Mouse (Mus musculus) kidney, embryonic 16.5 days (tissue): Measurements from ENCODE around the gene Hoxa7. TPM values are rescaled to one million over a fixed set of nuclear protein-coding genes. Genes with fewer than 3 reads are reported as not detected.

Experiments
- ATAC-seq: fragments of 200-750 bp; cut with Nextera tagmentation; 2 replicates; pipeline ENCODE4 v1.8.0; 2017; ENCODE audit warnings: moderate TSS enrichment; ENCODE audit not compliant: low FRiP score, low TSS enrichment
- H3K27ac ChIP-seq: fragments of 300-500 bp; sonication (generic); 2 replicates; pipeline ENCODE4 v1.5.1; 2014; ENCODE audit warnings: low read length
- H3K27me3 ChIP-seq: fragments of 300-500 bp; sonication (generic); 2 replicates; pipeline ENCODE4 v1.6.1; 2014; ENCODE audit warnings: low read length, control low read depth, mixed read lengths; ENCODE audit not compliant: insufficient read depth
- H3K36me3 ChIP-seq: fragments of 300-500 bp; sonication (generic); 2 replicates; pipeline ENCODE4 v1.6.1; 2014; ENCODE audit warnings: low read length, control low read depth, mixed read lengths; ENCODE audit not compliant: insufficient read depth
- H3K4me1 ChIP-seq: fragments of 300-500 bp; sonication (generic); 2 replicates; pipeline ENCODE4 v1.6.1; 2014; ENCODE audit warnings: low read length, control low read depth, mixed read lengths; ENCODE audit not compliant: insufficient read depth
- H3K4me2 ChIP-seq: fragments of 300-500 bp; sonication (generic); replicated peaks from 2 replicates; pipeline ENCODE4 v1.6.1; 2014; ENCODE audit warnings: low read depth, low read length
- H3K4me3 ChIP-seq: fragments of 300-500 bp; sonication (generic); 2 replicates; pipeline ENCODE4 v1.5.1; 2014; ENCODE audit warnings: mild to moderate bottlenecking, low read length
- H3K9ac ChIP-seq: fragments of 300-500 bp; sonication (generic); replicated peaks from 2 replicates; pipeline ENCODE4 v1.6.1; 2014; ENCODE audit warnings: low read length
- H3K9me3 ChIP-seq: fragments of 300-500 bp; sonication (generic); 2 replicates; pipeline ENCODE4 v1.6.1; 2016; ENCODE audit warnings: low read length, control low read depth
- WGBS: fragments of 180-500 bp; shearing (Covaris S2); extraction: QIAGEN DNeasy Blood & Tissue Kit; methylation state at CpG from one replicate; pipeline ENCODE4 v1.1.7; 2014; 5-methylcytosine and 5-hydroxymethylcytosine counted together
- polyA plus RNA-seq: library from polyadenylated mRNA; unstranded; fragments of >200 nt; fragmentation: Nextera tagmentation; extraction: Ambion mirVana; gene quantifications from 2 replicates; pipeline ENCODE4 v1.2.1, GENCODE M21; 2015

Hoxa7 gene
- polyA plus RNA-seq, 1 experiment from 2014 or later: 25.7 TPM

DNA sequence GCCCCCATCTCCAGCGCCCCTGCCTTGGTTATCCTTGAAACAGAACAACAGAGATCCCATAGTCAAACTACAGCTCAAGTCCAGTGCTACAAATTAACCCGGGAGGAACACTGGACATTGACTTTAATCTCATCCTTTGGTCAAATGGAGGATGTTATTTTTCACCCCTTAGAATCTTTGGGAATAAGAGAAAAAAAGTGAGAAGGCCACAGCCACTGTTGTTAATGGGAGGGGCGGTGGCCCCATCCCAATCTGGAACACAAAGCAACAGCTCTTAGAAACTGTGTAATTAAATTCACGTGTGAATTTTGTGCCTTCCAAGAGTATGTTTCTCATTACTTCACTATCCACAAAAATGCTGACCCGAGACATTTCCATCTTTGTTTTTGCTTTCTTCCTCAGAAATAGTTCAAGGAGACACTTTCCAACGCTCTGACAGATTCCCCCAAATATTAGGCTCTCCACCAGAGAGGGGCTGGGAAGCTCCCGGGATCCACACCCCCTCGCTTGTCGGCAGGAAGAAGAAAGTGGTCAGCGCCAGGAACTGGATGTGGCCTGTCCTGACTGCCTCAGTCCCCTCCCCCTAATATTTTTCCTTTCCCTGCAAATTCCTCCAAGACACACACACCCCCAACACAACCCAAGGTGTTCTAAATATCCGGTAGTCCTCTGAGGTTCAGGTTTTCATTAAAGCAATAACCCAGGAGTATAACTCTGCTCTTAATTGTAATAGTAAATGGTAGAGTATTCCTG is 6.0 kb upstream of the Hoxa7 start:
- Histone ChIP-seq H3K4me1 (peaks cover 10% of the 10 kb centered on the region), H3K9ac (peak overlapping the region; percentile 85), H3K36me3 (peaks cover 13% of the 10 kb centered on the region; the same call in 1 of the 2 replicates), H3K4me3 (peak overlapping the region; percentile 63), H3K4me2 (peak overlapping the region; percentile 81), H3K27me3 (no peaks in the 10 kb centered on the region), H3K9me3 (no peaks in the 10 kb centered on the region), H3K27ac (peak overlapping the region; percentile 97)
- no peak for ATAC-seq
- WGBS: 2% methylated on average over 11 of the region's 11 CpGs

GRCm38 (mm10) chr6:52226569-52227257 is 5.1 kb upstream of the Hoxa7 start:
- Histone ChIP-seq H3K9me3 (no peaks in the 10 kb centered on the region), H3K36me3 (0 out of 2 replicates have a peak, but pooled peaks cover 7% of the 10 kb centered on the region), H3K9ac (peak overlapping the region; percentile 85), H3K4me2 (peak overlapping the region; percentile 81), H3K27ac (peak overlapping the region; percentile 97), H3K4me1 (peaks cover 17% of the 10 kb centered on the region), H3K27me3 (no peaks in the 10 kb centered on the region), H3K4me3 (peak overlapping the region; percentile 63)
- peak; percentile 36 for ATAC-seq
- 2% methylated on average over 26 of the region's 26 CpGs for WGBS

- Histone ChIP-seq H3K4me3 (peak overlapping the region; percentile 63), H3K9ac (peak overlapping the region; percentile 85), H3K36me3 (0 out of 2 replicates have a peak, but pooled peaks cover 7% of the 10 kb centered on the region), H3K4me1 (peaks cover 17% of the 10 kb centered on the region), H3K4me2 (peak overlapping the region; percentile 81), H3K9me3 (no peaks in the 10 kb centered on the region), H3K27ac (peak overlapping the region; percentile 97), H3K27me3 (no peaks in the 10 kb centered on the region)
- ATAC-seq: peak; percentile 52
- under 1% methylated on average over 69 of the region's 69 CpGs for WGBS
These were observed 4.2 kb upstream of the Hoxa7 start for GRCm38 (mm10) chr6:52225612-52226568.

DNA sequence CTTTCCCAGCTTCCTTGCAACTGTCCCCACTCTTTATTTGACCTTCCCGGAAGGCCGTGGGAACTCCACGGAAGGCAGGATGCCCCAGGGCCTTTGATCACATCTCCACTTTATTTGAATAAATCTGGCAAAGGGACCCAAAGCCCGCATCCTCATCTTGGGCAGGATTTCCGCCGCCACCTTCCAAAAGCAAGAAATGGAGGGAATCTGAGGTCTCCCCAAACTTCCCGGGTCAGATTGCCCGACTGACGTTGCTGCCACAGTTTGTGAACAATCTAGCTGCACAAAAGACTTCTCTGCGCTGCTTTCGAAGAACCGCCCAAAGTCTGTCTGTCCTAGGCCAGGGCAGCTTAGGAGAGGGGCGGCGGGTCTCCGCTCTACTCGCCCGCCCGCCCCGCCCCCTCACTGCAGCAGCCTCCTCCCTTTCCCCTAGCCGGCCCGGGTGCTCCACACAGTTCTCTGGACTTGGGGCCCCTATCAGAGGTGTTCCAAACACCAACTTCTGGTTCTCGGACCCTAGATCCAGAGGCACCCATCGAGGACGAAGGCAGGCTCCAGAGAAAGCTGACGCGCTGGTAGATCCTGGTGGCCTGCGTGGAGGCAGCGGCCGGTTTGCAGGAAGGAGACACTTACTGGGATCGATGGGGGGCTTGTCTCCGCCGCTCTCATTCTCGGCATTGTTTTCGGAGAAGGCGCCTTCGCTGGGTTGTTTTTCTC is 3.4 kb upstream of the Hoxa7 start:
- no peak; the same call in 1 of the 2 replicates for ATAC-seq
- Histone ChIP-seq H3K4me2 (peak overlapping the region; percentile 81), H3K36me3 (0 out of 2 replicates have a peak, but pooled peaks cover 7% of the 10 kb centered on the region), H3K9ac (peak overlapping the region; percentile 85), H3K27ac (peak overlapping the region; percentile 97), H3K4me1 (peaks cover 19% of the 10 kb centered on the region), H3K9me3 (no peaks in the 10 kb centered on the region), H3K4me3 (peak overlapping the region; percentile 63), H3K27me3 (no peaks in the 10 kb centered on the region)
- WGBS: 1% methylated on average over 36 of the region's 36 CpGs

DNA sequence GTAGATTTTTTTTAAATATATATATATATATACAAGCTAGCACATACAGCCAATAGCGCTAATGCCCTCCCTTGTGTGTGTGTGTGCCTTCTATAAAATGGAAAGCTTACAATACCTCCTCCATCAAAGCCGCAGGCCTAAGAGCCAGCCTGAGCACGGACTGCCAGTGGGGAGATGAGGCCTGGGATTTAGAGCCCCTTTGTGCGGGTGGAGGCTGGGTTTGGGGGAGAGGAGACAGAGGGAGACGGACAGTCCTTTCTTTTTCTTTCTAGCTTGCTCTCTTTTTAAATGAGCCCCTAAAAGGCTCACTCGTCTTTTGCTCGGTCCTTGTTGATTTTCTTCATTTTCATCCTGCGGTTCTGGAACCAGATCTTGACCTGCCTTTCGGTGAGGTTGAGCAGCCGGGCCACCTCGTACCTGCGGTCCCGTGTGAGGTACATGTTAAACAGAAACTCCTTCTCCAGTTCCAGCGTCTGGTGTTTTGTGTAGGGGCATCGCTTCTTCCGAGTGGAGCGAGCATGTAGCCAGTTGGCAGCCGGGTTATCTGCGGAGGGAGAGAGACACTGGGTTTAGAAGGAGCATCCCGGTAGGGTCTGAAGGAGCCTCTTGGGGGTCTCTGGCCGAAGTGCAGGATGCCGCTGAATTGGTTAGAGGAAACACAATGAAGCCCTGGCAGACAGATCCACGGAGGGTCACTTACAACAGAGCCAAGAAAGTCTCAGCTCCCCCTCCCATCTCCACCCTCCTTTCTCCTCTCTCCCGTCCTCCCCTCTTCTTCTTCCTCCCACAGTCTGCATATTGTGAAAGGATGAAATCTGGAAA is 2.5 kb upstream of the Hoxa7 start:
- no peak for ATAC-seq
- no peaks in the 10 kb centered on the region for H3K27me3 ChIP-seq
- H3K4me1 ChIP-seq: peaks cover 28% of the 10 kb centered on the region
- peak overlapping the region; percentile 81 for H3K4me2 ChIP-seq
- no peaks in the 10 kb centered on the region for H3K9me3 ChIP-seq
- H3K9ac ChIP-seq: peak overlapping the region; percentile 85
- H3K27ac ChIP-seq: peak overlapping the region; percentile 97
- 0 out of 2 replicates have a peak, but pooled peaks cover 7% of the 10 kb centered on the region for H3K36me3 ChIP-seq
- WGBS: under 1% methylated on average over 24 of the region's 24 CpGs
- peak overlapping the region; percentile 63 for H3K4me3 ChIP-seq

GRCm38 (mm10) chr6:52222729-52223128 is 1.1 kb upstream of the Hoxa7 start:
- H3K4me1 ChIP-seq: peaks cover 36% of the 10 kb centered on the region
- peak overlapping the region; percentile 81 for H3K4me2 ChIP-seq
- no peak for ATAC-seq
- WGBS: 4% methylated on average over 13 of the region's 13 CpGs
- H3K4me3 ChIP-seq: peak overlapping the region; percentile 63
- peak overlapping the region; percentile 97 for H3K27ac ChIP-seq
- H3K36me3 ChIP-seq: 0 out of 2 replicates have a peak, but pooled peaks cover 7% of the 10 kb centered on the region
- no peaks in the 10 kb centered on the region for H3K9me3 ChIP-seq
- H3K27me3 ChIP-seq: no peaks in the 10 kb centered on the region
- H3K9ac ChIP-seq: peak overlapping the region; percentile 85

GRCm38 (mm10) chr6:52221993-52222685 is 485 bp upstream of the Hoxa7 start:
- ATAC-seq: peak; percentile 32
- H3K4me1 ChIP-seq: peaks cover 34% of the 10 kb centered on the region
- H3K36me3 ChIP-seq: 0 out of 2 replicates have a peak, but pooled peaks cover 7% of the 10 kb centered on the region
- H3K9me3 ChIP-seq: no peaks in the 10 kb centered on the region
- H3K4me2 ChIP-seq: peak overlapping the region; percentile 81
- H3K4me3 ChIP-seq: peak overlapping the region; percentile 63
- no peaks in the 10 kb centered on the region for H3K27me3 ChIP-seq
- peak overlapping the region; percentile 97 for H3K27ac ChIP-seq
- 5% methylated on average over 21 of the region's 21 CpGs for WGBS
- H3K9ac ChIP-seq: peak overlapping the region; percentile 85

- WGBS: 4% methylated on average over 12 of the region's 12 CpGs
- Histone ChIP-seq H3K4me2 (peak overlapping the region; percentile 81), H3K36me3 (0 out of 2 replicates have a peak, but pooled peaks cover 7% of the 10 kb centered on the region), H3K27ac (peak overlapping the region; percentile 97), H3K4me1 (peaks cover 38% of the 10 kb centered on the region), H3K27me3 (no peaks in the 10 kb centered on the region), H3K9ac (peak overlapping the region; percentile 95), H3K4me3 (peak overlapping the region; percentile 63), H3K9me3 (no peaks in the 10 kb centered on the region)
- ATAC-seq: no peak
These were observed 766 bp downstream of the Hoxa7 start for GRCm38 (mm10) chr6:52220865-52221310.
